Mouse (Mus musculus) inflammation-experienced regulatory T-cells, adult 6 months (primary cell): Measurements from ENCODE around the gene Mast3. TPM values are rescaled to one million over a fixed set of nuclear protein-coding genes. Genes with fewer than 3 reads are reported as not detected.
"Not testable (repeated sequence)": the region's sequence is repeated elsewhere in the genome, so short reads cannot be mapped to it uniquely, and the experiment has no call there.

Experiments
- ATAC-seq: one replicate; pipeline ENCODE4 v1.8.0; 2017
- polyA plus RNA-seq, 3 experiments: library from polyadenylated mRNA; unstranded; fragments of 100-300 nt; shearing (Covaris generic); gene quantifications; one replicate each; pipeline ENCODE4 v1.2.1; 2017

Gene Mast3
- polyA plus RNA-seq, 3 experiments from 2014 or later, result 14.8 to 20.5 (median 18.4) TPM

DNA sequence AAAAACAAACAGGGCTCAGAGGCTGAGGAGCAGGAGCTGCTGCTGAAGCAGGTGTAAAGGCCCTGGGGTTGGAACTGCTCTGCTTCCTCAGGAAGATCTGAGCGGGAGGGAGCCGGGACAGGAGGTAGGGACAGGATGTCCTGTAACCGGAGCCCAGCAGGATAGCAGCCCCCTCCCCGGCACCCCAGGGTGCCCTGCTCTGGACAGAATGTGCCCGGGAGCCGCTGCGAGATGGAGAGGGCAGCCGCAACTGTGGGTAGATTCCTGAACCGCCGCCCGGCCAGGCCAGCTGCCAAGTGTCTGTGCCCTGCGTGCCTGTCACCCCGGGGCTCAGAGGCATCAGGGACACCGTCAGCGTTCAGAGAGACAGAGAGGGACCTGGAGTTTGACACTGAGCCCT is 28.7 kb upstream of the Mast3 start:
- no peak for ATAC-seq

DNA sequence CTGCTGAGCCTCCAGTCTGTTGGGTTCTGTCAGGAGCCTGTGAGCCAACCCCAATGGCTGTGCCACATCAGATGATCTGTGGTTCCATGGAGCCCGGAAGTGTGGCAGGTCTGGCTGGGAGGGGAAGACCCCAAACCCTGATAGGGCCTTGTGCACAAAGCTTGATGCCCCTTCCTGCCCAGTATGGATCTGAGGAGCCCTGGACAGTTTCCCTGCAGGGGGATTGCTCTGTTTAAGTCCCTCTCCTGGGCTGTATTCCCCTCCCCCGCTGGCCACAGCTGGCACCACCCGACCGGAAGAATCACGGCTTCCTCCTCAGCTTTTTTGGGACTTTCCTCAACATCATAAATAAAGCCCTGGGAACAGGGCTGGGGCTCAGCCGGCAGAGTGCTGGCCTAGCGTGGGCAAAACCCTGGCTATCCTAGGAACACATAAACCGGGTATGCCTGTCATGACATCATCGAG is 28.2 kb upstream of the Mast3 start:
- peak; percentile 90 for ATAC-seq

DNA sequence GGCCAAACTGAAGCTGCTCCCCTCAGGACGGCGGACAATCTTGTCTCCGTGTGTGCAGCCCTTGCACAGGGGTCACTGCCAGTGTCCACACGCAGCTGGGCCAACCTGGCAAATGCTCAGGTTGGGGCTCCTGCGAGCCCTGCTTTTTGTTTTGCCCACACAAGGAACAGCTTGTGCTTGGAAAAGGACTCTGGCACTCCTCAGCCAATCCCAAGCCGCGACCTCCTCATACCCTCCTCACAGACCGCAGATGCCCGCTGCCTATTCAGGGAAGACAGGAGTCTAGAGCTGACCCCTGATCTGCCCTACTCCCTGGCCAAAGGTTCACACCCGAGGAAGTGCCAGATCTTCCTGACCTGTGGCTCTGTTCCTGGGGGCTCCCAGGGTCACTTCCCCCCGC is 27.5 kb upstream of the Mast3 start:
- no peak for ATAC-seq

DNA sequence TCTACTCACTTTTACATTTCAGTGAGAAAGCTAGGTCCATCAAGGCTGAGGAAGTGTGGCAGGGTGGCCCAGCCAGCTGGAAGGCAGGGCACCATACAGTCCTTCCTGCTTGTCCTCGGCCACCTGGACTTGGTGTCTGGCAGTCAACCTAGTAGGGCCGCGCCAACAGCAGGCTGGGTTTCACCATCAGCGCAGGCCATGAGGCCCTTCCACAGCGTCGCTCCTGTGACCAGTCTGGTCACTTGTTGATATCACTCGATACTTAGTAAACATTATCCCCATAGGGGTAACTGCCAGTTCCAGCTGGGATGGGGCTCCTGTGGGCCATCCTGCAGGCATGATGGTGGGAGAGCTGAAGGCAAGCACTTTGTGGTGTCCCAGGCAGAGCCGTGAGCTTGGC is 26.7 kb upstream of the Mast3 start:
- ATAC-seq, result no peak

DNA sequence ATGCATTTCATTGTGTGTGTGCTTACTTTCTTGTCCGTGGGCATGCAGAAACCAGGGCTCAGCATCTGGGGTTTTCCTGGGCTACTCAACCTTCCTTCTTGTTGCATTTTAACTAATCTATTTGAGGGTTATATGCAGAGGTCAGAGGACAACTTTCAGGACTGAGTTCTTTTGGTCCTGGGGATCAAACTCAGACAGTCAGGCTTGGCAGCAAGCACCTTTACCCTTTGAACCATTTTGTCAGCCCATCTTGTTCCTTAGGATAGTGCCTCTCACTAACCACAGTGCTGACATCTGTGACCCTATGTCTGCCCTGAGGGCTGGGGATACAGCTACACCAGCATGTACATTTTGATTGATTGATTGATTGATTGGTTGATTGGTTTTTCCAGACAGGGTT is 22.9 kb upstream of the Mast3 start:
- no peak for ATAC-seq

DNA sequence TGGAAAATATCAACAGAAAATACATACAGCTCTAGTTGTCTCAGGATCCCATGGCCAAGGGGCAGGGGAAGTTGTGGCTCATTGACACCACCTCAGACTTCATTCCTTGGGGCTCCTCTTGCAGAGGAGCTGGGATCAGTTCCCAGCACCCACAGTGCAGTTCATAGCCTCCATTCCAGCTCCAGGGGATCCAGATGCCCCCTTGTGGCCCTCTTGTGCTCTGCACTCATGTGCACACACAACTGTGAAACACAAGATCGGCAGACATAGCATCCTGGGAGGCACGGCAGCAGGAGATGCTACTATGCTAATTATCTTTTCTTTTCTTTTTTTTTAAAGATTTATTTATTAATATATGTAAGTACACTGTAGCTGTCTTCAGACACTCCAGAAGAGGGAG is 22.2 kb upstream of the Mast3 start:
- ATAC-seq, result no peak

DNA sequence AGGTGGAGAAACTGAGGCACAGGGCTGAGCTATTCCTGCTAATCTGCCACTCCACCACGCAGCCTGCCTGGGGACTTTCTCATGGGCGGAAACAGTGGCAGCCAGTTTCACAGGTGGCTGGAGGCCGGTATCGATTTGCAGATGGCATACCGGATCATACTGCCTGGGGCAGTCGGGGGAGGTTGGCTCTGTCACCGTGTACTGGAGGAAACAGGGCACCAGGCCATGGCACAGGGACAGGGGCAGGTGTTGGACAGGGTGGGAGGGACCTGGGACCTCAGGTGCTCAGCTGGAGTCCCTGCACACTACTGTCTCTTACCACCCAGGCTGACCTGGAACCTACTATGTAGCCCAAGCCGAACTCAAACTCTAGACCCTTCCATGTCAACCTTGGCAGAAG is 21.0 kb upstream of the Mast3 start:
- no peak for ATAC-seq

DNA sequence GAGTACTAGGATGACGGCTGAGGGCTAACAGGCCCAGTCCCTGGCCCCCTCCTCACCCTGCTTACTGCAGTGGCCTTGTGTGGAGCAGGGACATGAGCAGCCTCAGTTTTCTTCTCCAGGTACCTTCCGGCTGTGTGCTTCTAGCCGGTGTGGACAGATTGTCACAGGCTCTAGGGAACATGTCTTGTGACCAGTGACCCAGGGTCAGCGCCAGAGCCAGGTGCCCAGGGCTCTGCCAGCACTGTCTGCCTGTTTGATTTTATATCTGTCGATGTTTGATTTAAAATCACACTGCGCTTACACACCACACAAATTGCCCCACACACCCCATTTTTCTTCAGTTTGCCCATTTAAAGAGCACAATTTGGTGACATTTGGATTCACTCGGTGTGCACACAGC is 18.9 kb upstream of the Mast3 start:
- no peak for ATAC-seq

DNA sequence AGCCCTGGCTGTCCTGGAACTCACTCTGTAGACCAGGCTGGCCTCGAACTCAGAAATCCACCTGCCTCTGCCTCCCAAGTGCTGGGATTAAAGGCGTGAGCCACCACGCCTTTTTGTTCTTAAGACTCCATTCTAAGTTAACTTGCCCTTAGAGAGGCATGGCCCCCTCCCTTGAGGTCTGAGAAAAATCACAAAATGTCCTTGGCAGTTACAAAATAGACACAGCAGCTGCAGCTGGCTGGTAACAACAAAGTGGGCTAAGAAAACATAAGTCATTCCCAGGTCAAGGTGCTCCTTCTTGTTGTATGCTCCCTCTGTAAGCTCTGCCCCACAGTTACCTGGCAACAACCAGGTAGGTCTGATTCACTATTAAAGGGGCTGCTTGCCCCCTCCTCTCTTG is 17.7 kb upstream of the Mast3 start:
- not testable (repeated sequence) for ATAC-seq

DNA sequence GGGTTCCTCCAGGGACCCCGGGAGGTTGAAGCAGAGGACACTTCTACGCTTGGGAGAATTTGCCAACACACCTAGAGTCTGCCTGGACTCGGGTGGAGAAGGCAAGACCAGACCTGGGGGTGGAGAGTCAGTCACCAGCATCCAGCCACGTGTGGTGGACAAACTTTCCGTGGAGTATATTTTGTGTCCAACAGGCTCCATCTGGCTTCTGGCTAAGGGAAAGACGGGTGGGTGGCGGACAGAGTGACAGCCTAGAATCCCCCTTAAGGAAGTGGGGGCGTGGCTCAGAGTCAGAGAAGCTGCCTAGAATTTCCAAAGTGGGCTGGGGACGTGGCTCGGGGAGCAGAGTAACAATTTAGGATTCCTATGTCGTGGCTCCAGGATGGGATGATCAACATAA is 17.1 kb upstream of the Mast3 start:
- no peak for ATAC-seq

DNA sequence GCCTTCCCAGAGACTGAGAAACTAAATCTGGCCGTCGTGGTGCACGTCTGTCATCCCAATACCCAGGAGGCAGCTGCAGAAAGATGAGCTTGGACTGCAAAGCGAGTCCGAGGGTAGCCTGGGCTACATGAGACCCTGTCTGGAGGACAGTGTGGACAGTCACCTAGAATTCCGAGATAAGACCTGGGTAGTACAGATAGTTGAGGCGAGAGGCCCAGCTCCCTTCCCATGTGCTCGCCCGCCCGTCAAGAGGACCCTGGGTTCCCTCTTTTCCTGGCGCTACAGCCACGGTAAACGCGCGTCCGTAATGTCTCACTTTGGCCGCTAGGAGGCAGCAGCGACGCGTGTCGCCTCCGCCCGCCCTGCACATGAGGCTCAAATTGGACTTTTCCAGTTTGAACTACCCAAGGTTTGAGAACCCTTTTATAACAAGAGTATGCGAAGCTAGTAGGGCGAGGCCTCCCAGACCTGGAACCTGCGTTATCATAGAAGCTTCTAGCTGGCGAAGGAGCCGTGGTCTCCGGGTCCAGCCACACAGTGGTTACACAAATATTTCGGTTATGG is 16.6 kb upstream of the Mast3 start:
- ATAC-seq, result peak; percentile 70

DNA sequence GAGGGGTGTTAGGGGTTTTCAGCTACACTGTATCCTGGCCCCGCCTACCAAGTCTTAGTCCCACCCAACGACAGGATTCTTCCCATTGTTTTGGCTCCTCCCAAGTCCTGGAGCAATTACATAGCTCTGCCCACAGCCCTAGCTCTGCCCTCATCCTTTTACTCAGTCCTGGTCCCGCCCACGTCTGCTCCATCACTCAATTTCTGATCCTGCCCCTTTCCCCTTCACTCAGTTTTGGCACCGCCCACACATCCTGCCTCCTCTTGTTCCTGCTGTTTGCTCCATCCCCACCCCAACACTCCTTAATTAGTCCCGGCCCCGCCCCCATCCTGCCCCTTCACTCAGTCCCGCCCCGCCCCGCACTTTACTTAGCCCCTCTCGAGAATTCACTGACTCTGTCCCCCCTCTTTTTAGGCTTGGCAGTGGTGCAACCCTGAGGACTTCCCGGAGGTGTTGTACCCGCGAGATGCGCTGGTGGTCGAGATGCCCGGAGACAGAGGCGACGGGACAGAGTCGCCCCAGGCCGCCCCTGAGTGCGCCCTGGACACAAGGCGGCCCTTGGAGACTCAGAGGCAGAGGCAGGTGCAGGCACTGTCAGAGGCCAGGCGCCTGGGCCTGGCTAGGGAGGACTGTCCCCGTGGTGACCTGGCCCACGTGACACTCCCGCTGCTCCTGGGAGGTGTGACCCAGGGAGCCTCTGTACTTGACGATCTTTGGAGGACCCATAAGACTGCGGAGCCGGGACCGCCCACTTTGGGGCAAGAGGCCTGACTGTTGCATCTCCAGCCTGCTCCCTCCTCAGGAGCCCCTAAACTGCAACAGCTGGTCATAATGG is 15.5 kb upstream of the Mast3 start:
- no peak for ATAC-seq

DNA sequence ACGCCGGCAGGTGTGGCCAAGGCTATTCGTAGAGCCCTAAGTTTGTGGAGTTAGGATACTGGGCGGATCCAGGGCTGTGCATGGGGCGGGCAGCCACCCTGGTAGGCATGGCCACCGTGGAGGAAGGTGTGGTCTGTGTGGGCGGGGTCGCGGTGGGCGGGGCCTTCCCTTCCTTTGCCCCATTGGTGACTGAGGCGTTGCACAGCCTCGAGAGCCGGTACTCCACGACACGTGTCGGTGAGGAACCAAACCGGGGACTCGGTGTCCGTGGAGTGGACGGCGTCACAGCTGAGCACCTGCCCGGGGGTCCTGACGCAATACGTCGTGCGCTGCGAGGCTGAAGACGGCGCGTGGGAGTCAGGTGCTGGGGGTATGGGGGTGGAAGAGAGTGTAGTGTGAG is 11.8 kb upstream of the Mast3 start:
- ATAC-seq, result no peak

DNA sequence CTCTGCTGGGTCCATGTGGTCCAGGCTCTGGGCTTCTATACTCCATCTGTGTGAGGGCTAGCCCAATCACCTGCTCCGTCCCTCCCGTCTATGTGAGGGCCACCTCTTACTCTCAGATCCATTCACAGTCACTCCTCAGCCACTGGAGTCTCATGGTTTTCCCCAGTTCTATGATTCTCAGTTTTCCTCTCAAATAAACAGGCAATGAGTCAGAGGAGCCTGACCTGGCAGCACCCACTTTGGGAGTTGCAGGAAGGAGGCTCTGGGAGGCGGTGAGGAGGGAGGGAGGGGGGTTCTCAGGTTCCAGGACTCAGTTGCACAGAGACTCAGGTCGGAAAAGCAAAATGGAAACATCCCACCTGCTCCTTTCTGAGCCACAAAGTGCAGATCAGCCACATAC is 8.0 kb upstream of the Mast3 start:
- no peak for ATAC-seq

DNA sequence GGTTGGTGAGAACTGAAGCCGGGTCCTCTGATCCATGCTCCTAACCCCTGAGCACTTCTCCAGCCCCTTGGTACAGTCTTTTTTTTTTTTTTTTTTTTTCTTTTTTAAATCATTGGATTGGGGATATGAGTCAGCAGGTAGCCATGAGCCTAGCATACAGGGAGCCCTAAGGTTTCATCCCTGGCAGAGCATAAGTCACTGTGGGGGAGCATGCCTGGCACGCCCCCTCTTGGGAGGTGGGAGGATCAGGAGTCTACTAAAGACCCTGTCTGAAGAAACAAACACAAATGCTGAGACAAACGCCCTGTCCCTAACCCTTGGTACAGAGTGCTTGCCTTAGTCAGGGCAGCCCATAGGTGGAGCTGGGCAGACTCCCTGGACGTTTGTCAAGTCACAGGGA is 7.2 kb upstream of the Mast3 start:
- no peak for ATAC-seq

DNA sequence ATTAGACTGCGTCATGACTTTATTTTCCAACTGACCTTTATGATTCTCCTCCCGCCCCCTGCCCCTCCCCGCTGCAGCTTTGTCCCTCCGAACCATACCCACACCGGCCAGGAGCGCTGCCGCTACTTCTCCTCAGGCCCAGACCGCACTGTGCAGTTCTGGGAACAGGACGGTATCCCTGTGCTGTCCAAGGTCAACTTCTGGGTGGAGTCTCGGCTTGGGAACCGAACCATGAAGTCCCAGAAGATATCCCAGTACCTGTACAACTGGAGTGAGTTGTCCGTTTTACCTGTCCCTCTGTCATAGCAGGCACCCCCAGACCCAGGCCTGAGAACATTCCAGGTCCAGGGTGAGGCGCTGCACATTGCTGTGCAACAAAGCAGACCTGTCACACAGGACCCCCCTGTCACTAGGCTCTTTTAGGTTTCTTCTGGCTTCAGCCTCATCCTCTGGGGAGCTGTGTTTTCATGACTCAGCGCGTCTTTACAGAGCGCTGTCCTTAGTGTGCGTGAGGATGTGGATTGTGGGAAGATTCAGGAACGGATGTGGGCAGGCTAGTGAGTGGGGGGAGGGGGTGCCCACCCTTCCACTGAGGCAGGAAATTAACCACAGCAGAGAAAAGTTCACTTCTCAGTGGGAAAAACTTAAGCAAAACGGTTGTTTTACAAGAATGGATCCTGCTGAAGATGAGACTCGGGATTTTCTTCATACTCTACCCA is 6.3 kb upstream of the Mast3 start:
- peak; percentile 18 for ATAC-seq

DNA sequence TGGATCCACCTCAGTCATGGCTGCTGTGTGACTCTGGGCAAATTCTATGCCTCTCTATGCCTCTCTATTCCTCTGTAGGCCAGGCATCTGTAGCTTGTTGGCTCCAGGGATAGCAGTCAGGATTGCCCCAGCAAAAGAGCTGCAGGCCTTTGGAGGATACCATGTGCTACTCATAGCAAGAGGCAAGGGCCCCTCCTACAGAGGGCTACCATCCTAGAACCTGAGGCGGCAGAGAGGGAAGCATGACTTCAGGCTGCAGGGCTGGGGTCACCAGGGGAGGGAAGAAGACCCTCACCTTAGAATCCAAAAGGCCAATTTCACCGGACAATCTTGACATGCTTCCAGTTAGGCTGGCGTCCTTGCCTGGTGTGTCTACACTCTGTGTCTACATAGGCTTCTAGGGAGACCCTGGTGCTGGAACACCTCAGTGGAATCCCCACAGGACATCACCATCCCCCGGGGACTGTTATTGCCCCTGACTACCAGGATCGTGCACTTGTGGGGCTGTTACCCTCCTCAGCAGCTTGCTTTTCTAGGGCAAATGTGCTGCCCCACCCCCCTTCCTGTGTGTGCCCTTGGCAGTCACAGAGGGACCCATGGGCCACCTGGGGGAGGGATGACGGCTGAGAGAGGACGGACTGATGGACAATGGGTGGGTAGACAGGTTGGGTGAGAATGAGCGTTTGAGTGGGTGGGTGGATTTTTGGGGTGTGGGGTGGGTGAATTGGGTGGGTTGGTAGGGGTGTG is 4.3 kb upstream of the Mast3 start:
- ATAC-seq, result no peak

DNA sequence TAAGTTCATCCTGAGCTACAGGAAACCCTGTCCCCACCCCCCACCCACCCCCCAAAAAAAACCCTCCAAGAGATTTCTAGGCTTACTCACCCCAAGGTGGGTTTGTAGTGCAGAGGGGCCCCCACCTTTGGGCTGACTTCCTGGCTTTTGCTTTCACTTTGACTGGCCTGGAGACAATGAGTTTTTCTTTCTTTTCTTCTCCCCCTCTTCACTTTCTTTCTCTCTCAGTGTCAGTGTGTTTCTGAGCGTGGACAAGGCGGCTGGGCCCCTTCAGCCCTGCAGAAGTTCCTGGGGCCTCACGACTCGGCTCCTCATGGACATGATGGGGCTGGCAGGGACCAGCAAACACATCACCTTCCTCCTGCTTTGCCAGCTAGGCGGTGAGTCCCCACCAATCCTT is 3.4 kb upstream of the Mast3 start, which contains the start of gene Il12rb1:
Gene Il12rb1 (plus strand): TSS at position 211 of the 400 bp plus-strand sequence.
- peak; percentile 65 for ATAC-seq

DNA sequence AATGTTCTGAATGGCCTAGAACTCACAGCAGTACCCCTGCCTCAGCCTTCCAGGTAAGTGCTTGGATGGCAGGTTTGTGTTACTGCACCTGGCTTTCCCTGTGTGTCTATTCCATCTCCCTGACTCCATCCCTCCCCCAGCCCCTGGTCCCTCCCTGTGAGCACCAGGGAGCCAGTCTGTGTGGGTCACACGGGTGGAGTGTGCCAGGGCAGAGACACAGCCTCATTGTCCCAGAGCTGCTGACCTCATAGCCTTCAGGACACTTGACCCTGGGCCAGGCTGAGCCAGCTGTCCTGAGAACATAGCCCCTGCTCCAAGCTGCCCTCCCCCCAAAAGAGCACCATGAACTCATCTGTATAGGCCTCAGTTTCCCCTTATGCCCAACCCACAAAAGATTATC is 2.5 kb upstream of the Mast3 start:
- ATAC-seq, result no peak

DNA sequence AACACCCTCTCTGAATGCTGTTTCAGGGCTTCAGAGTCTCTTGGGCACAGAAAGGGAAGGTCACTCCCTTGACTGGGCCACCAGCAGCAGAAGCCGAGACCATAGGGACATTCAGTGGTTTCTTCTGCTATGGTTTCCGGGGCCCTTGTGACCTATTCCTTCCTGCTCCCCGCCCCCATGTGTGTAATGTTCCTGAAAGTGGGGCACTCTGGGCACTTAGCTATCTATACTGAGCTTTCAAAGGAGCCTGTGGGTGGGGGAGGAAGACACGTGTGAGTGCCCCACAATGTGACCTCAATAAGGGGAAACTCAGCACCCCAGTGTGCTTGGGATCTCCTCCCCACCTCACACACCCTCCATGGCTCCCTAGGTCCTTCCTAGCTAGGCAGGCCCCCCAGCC is 1.7 kb upstream of the Mast3 start:
- peak; percentile 67 for ATAC-seq

DNA sequence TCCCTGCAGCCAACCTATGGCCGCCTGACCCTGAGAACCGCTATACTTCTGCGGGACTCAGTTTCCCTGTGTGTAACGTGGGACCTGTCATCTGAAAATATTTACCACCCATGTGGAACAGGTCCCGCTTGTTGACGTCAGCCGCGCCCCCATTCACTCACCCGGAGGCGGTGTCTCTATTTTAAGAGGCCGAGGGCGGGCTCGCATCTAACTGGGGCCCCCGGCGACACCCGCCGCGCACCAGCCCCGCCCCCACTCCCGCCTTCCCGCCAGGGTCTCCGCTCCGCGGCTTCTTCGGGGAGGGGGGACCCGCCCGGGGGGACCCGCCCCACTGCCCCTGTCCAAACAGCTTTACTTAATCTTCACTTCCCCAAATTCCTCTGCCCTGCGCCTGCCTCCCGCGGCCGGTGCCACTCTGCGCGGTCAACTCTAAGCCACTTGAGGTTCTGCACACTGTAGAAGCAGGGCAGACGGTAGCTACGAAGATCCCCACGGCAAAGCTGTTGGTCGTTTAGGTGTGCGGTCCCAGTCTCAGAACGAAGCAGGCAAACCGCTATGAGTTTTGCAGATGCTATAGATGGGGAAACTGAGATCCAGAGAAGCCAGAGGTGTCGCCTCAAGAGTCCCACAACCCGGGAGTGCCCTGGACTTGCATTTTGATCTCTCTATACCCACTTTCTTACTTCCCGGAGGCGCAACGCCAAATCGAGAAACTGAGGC is 933 bp downstream of the Mast3 start:
- no peak for ATAC-seq

DNA sequence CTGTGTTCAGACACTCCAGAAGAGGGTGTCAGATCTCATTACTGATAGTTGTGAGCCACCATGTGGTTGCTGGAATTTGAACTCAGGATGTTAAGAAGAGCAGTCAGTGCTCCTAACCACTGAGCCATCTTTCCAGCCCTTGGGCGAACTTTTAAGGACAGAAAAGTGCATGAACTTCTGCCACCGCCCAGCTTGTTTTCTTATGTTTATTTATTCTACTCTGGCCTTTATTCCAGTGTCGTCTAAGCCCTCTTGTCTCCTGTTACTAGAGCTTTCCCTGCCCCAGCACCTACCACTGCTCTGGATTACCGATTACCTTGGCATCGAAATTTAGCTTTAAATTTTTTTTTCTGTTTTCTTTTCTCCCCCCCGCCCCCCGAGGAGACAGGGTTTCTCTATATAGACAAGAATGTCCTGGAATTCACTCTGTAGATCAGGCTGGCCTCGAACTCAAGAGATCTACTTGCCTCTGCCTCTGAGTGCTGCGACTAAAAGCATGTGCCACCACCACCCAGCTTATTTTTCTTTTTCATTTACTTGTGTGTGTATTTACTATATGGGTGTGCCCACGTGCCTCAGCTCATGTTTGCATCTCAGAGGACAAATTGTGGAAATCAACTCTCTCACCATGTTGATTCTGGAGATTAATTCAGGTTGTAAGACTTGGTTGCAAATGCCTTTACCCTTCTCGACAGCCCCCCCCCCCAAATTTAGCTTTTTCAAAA is 1.9 kb downstream of the Mast3 start:
- ATAC-seq, result no peak
